Mouse (Mus musculus): Measurements from ENCODE around the gene Ctnnbl1. TPM values are rescaled to one million over a fixed set of nuclear protein-coding genes. Genes with fewer than 3 reads are reported as not detected.

Ctnnbl1 gene
- total RNA-seq, 2 experiments from 2014 or later = 33.5 to 35.2 TPM

DNA sequence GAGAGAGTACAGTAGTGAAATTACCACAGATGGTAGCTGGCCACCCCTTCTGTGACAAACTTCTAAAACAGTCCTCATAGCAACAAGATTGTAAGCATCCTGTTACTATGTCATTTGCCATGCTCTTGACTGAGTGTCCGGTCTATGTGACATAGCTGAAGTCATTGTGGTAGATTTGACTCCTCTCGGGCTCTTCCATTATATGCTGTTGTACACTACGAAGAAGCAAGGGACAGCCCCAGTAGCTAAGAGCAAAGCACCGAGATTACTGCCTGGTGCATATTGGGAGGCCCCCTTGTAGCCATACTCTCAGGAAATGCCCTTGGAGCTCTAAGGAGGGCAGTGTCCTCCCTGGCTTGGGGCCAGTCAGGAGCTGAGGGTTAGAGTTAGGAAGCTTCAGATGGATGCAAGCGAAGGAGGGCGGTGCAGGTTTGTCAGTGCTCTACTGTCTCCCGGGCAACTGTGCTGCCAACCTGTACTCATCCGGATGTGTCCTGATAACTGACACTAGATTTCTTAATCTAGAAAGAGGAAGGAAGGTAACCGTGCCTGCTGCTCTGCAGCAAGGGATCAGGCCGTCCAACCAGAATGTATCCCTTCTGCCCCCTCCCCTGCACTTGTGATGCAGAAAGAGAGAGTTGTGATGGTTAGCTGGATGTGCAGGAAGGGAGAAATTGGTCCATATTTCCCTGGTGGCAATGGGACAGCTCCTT is 55.8 kb downstream of the Ctnnbl1 start:
- no peak for DNase-seq (ENCODE audit: low spot score in 2 of 2)

GRCm38 (mm10) chr2:157793851-157794332 is 56.7 kb downstream of the Ctnnbl1 start:
- no peak for DNase-seq (ENCODE audit: low spot score in 2 of 2)

GRCm38 (mm10) chr2:157795627-157796423 is 58.6 kb downstream of the Ctnnbl1 start:
- DNase-seq (ENCODE audit: low spot score in 2 of 2) = no peak

DNA sequence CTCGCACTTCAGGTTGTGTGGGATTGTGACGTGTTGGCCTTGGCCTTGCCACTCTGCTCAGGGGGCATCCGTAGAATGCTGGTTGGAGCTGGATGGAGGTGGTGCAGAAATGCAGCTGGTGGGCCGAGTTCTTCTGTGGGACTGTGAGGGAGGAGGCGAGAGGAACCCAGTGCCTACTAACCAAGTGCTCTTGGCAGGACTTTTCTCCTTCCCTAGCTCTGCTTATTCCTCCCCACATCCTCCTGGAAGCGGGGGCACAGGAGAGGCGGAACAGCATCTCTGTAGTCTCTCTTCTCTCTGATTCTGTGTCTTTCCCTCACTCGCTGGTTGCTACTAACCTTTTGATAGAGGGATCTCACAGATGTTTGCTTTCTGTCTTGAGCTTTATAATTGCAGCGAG is 62.3 kb downstream of the Ctnnbl1 start:
- DNase-seq (ENCODE audit: low spot score in 2 of 2) = no peak

DNA sequence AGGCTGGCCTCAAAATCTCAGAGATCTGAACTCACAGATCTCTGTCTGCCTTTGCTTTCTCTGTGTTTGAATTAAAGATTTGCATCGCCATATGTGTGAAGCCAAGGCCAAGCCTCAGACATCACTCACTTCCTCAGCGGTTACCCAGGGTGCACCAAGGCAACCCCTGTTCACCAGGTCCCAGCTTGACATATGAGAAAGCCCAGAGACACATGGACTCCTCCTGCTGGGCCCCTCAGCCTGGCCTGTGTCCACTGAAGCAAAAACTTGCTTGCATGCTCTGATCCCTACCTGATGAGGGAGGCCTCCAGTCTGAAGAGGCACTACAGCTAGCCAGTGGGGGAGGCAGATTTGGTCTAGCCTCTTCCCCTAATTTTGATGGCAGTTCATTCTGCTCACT is 63.1 kb downstream of the Ctnnbl1 start:
- no peak for DNase-seq (ENCODE audit: low spot score in 2 of 2)

GRCm38 (mm10) chr2:157800746-157801501 is 63.7 kb downstream of the Ctnnbl1 start:
- DNase-seq (ENCODE audit: low spot score in 2 of 2) = no peak

GRCm38 (mm10) chr2:157801505-157802357 is 64.5 kb downstream of the Ctnnbl1 start:
- DNase-seq (ENCODE audit: low spot score in 2 of 2) = no peak

- DNase-seq (ENCODE audit: low spot score in 2 of 2) = no peak
Observed at GRCm38 (mm10) chr2:157802666-157803065, 65.5 kb downstream of the Ctnnbl1 start.

- DNase-seq (ENCODE audit: low spot score in 2 of 2) = no peak
Observed at GRCm38 (mm10) chr2:157804388-157804787, 67.2 kb downstream of the Ctnnbl1 start.

DNA sequence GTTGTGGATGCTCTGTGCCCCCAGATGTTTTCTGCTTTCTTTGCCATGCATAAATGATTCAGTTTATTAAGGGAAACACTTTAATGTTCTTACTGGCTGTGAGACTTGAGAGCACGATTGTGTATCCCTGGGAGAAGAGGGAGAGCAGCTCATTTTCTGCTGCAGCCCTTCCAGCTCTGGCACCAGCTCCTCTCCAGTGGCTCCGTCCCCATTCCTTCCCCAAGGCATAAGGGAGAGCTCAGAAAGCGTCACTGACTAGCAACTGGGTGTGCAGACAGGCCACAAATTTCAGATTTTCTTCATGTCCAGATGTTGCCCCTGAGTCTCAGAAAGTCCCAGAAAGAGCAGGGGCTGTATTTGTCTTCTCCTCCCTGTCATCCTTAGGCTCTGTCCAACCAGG is 67.9 kb downstream of the Ctnnbl1 start:
- DNase-seq (ENCODE audit: low spot score in 2 of 2) = no peak

DNA sequence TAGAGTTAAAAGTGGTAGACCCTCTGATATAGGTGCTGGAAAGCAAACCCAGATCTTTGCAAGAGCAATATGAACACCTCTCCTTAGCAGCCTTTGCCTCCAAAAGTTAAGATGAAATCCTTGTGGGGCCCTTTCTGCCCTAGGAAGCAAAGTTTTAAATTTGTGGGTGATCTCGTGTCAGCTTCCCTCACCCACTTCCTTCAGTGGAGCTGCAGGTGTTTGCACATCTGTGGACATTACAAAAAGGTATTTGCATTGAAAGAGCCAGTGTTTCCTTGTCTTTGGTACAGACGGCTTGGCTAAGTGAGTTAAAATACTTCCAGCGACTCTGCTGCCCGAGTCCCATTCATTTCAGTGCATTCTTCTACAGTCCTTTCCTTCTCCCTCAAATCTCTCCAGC is 69.9 kb downstream of the Ctnnbl1 start:
- DNase-seq (ENCODE audit: low spot score in 2 of 2) = no peak

DNA sequence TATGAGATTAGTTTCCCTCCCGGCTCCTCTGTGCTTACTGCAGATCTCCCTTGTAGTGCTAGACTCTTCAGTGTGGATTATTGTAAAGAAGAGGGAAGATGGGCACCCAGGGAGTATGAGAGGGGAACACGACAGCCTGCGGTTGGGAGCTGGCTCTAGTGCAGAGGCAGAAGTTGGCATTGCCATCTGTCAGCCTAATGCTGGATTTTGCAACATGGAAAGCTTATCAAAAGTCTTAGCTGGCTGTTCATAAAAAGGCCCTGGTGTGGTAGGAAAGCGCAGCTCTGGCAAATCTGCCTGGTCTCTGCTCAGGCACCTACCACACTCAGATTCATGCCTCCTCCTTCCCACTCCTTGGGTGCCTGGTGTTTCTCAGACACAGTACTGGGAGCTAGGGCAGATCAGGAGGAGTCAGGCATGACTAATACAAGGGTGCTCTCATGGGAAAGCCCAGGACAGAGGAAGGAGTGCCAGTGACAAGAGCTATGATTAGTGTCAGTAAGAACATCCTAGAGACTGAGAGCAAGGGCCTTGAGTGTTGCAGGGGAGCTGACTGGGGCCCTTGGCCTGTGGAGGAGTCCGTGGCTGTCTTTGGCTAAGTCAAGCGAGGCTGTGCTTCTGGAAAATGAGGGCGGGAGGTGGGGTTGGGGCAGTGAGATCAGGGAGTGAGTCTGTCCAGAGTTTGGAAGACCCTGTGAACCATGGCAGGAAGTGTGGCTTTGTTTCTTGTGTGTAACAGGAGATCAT is 70.6 kb downstream of the Ctnnbl1 start:
- peak; percentile 42 to 63 for DNase-seq (ENCODE audit: low spot score in 2 of 2)

DNA sequence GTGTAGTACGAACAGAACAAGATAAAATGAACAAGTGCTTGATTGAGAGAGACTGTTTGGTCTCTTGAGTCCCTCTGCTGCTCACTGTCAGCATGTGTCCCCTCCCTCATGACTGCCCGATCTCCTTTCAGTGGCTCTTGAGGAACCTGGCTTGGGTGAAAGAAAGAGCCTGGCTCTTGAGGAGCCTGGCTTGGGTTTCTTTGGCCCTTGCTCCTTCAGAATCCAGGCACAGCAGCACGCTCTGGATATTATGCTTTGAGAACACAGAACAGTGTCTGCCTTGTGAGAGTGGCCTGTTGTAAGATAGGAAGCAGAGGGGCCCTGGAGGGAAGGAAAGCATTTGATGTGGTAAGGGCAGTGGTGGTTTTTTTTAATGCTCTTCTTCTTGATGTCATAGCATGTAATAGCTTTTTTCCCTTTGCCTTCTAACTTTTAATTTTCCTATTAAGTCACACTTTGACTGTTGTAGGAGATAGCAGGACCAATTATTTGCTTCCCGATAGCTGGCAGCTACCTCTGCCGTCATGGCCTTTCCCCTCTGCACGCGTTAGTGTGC is 71.2 kb downstream of the Ctnnbl1 start:
- DNase-seq (ENCODE audit: low spot score in 2 of 2) = no peak

DNA sequence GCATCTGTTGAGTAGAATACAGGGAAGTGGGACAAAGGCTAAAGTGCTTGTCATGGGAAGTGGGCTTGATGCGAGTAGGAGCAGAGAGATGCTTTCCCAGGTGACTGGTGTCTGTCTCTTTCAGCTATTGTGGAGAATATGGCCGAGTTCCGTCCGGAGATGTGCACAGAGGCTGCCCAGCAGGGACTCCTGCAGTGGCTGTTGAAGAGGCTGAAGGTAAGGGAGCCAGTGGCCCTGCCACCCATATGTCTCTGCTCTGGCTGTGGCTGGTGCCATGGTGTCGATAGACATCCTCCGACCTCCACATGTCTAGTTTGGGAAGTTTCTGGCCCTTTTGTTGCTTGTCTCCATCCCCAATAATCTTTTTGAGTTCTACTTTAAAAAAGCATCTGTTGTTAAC is 72.1 kb downstream of the Ctnnbl1 start:
- no peak for DNase-seq (ENCODE audit: low spot score in 2 of 2)

GRCm38 (mm10) chr2:157810749-157811148 is 73.5 kb downstream of the Ctnnbl1 start:
- no peak for DNase-seq (ENCODE audit: low spot score in 2 of 2)

DNA sequence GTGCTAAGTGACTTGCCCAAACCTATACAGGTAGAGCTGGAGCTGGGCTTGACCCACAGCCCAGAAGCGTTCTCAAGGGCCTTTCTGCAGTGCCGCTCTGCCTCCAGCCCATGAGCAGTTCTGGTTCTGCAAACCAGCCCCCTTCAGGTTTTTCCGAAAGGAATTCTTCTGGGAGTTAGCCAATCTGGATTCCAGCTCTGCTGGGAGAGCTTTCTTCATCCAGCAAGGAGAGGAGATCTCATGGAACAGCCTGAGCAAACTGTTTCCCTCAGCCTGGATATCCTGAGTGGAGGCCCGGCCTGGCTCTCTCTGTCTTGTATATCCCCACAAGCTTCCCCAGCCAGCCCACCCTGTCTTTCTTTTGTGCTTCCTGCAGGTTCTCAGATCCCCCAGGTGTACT is 75.9 kb downstream of the Ctnnbl1 start:
- DNase-seq (ENCODE audit: low spot score in 2 of 2) = no peak

- DNase-seq (ENCODE audit: low spot score in 2 of 2) = no peak
Observed at GRCm38 (mm10) chr2:157814116-157814964, 77.1 kb downstream of the Ctnnbl1 start.

DNA sequence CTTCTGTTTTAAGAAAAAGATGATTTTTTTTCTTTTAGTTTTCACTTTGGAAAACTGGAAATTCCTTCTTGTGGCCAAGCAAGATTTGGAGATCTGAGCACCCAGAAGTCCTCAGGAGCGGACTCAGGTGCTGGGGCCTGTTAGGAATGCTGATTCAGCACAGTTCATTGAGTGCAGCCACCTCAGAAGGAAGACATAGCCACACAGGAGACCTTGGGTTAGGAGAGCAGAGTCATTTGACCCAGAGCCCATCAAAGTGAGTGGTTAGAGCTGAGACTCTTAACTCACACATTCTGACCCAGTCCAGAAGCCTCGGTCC is 77.7 kb downstream of the Ctnnbl1 start:
- DNase-seq (ENCODE audit: low spot score in 2 of 2) = no peak

DNA sequence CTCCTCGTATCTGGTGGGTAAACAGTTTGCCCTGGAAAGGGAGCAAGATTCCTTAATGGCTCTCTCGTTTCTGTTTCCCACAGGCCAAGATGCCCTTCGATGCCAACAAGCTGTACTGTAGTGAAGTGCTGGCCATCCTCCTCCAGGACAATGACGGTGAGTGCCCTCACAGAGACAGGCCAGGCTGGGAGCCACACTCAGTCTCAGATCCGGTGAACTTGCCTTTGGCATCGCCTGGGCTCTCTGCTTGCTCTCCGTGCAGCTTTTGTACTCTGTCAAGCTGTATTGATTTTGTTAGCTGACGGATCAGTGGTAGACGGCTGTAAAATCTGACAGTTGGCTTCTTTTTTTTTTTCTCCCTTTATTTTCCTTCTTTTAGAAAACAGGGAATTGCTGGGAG is 80.5 kb downstream of the Ctnnbl1 start:
- no peak for DNase-seq (ENCODE audit: low spot score in 2 of 2)

Data from layer of hippocampus, adult 18-20 months (tissue).